Mouse (Mus musculus) E14TG2a.4 (cell line): Measurements from ENCODE around the gene Qrich2.

ENCODE experiments used
- CTCF ChIP-seq: conservative IDR thresholded peaks from 2 replicates; pipeline ENCODE4 v1.5.1; 2014; ENCODE audit warnings: low read length
- NANOG ChIP-seq: IDR thresholded peaks from 2 replicates; pipeline ENCODE4 v1.6.1; 2014; ENCODE audit warnings: borderline replicate concordance, low read length, mixed read lengths
- POU5F1 ChIP-seq: IDR thresholded peaks from 2 replicates; pipeline ENCODE4 v1.6.1; 2014; ENCODE audit warnings: low read length, borderline replicate concordance

- no peak for TF ChIP-seq CTCF
- TF ChIP-seq POU5F1, result no peak
- no peak for TF ChIP-seq NANOG
Observed at GRCm38 (mm10) chr11:116411582-116411981, 54.5 kb downstream of the Qrich2 start.
